Mouse (Mus musculus) CD8-positive naive resting alpha-beta T cell, adult 2 months (primary cell): Measurements from ENCODE around the gene Rab27a.
"Not testable (repeated sequence)": the region's sequence is repeated elsewhere in the genome, so short reads cannot be mapped to it uniquely, and the experiment has no call there.

ENCODE experiments used
- DNase-seq, 2 experiments: peaks; one replicate each; pipeline ENCODE4 v3.0.0; 2022; ENCODE audit warnings: low read depth in 2 of 2, low spot score in 2 of 2

The Rab27a gene

GRCm38 (mm10) chr9:73045204-73045603, 550 bp downstream of the Rab27a start:
- DNase-seq: no peak

- DNase-seq: no peak
These were observed 1.1 kb downstream of the Rab27a start for GRCm38 (mm10) chr9:73045711-73046110.

- no peak for DNase-seq
These were observed 3.3 kb downstream of the Rab27a start for GRCm38 (mm10) chr9:73047906-73048305.

- DNase-seq: no peak
These were observed 4.3 kb downstream of the Rab27a start for GRCm38 (mm10) chr9:73048927-73049326.

- no peak for DNase-seq
These were observed 5.2 kb downstream of the Rab27a start for GRCm38 (mm10) chr9:73049833-73050232.

GRCm38 (mm10) chr9:73050606-73051005, 6.0 kb downstream of the Rab27a start:
- no peak for DNase-seq

- no peak for DNase-seq
These were observed 10.8 kb downstream of the Rab27a start for GRCm38 (mm10) chr9:73055441-73055911.

GRCm38 (mm10) chr9:73059224-73059623, 14.6 kb downstream of the Rab27a start:
- DNase-seq: no peak

GRCm38 (mm10) chr9:73063621-73064290, 19.1 kb downstream of the Rab27a start:
- DNase-seq: no peak

GRCm38 (mm10) chr9:73067086-73067485, 22.4 kb downstream of the Rab27a start:
- DNase-seq: no peak

GRCm38 (mm10) chr9:73068230-73068679, 23.6 kb downstream of the Rab27a start:
- DNase-seq: no peak

- no peak for DNase-seq
These were observed 24.0 kb downstream of the Rab27a start for GRCm38 (mm10) chr9:73068688-73069087.

GRCm38 (mm10) chr9:73070971-73071659, 26.5 kb downstream of the Rab27a start:
- DNase-seq: no peak

- no peak for DNase-seq
These were observed 27.8 kb downstream of the Rab27a start for GRCm38 (mm10) chr9:73072426-73072825.

- peak in 1 of 2 experiments; percentile 54 for DNase-seq
These were observed 28.5 kb downstream of the Rab27a start for GRCm38 (mm10) chr9:73073169-73073568.

- DNase-seq: not testable (repeated sequence)
These were observed 34.7 kb downstream of the Rab27a start for GRCm38 (mm10) chr9:73079349-73079748.

GRCm38 (mm10) chr9:73079801-73080325, 35.2 kb downstream of the Rab27a start:
- DNase-seq: no peak

- no peak for DNase-seq
These were observed 37.8 kb downstream of the Rab27a start for GRCm38 (mm10) chr9:73082291-73083000.

GRCm38 (mm10) chr9:73083956-73084355, 39.3 kb downstream of the Rab27a start:
- DNase-seq: no peak

- DNase-seq: no peak
These were observed 41.2 kb downstream of the Rab27a start for GRCm38 (mm10) chr9:73085845-73086244.

GRCm38 (mm10) chr9:73087121-73087520, 42.5 kb downstream of the Rab27a start:
- no peak for DNase-seq

- DNase-seq: no peak
These were observed 42.9 kb downstream of the Rab27a start for GRCm38 (mm10) chr9:73087581-73087980.
